Mouse (Mus musculus) left cerebral cortex, postnatal 4 days (tissue): ENCODE measurements around the gene Slfn9. TPM values are rescaled to one million over a fixed set of nuclear protein-coding genes. Genes with fewer than 3 reads are reported as not detected.

ENCODE experiments used
- microRNA-seq: library from miRNA; unstranded; fragments of <30 nt; microRNA quantifications from one replicate; pipeline ENCODE4 v1.2.0, GENCODE M21; 2022
- total RNA-seq, 2 experiments: library from RNA; stranded (reverse); gene quantifications; 2 replicates each; pipeline ENCODE4 v1.2.3; 2021

The Slfn9 gene
- total RNA-seq, 2 experiments from 2014 or later, result 1.2 to 1.8 TPM

Small RNAs within 50 kb of the gene (microRNA-seq; reads per million reads assigned to microRNA genes)
- gene Gm27598 (not detected), gene Mir7679 (not detected)

Other genes starting within 250 kb of the Slfn9 start
- under 1 TPM; 0.28 to 0.32 TPM for gene Cct6b, start 227.5 kb downstream of the Slfn9 start, total RNA-seq
- 10 to 100 TPM; 15.1 to 15.5 TPM for gene Zfp830, start 227.5 kb downstream of the Slfn9 start, total RNA-seq
- 10 to 100 TPM; 41.4 to 43.5 TPM for gene Lig3, start 210.7 kb downstream of the Slfn9 start, total RNA-seq
- gene Rffl, start 120.6 kb downstream of the Slfn9 start, total RNA-seq, result 1 to 10 TPM; 2.7 to 3.0 TPM
- gene Rad51d, start 101.2 kb downstream of the Slfn9 start, total RNA-seq, result 10 to 100 TPM; 12.1 to 12.5 TPM
- gene Fndc8, start 99.7 kb downstream of the Slfn9 start, total RNA-seq, result not detected
- gene Nle1, start 83.4 kb downstream of the Slfn9 start, total RNA-seq, result 10 to 100 TPM; 50.0 to 51.3 TPM
- gene Unc45b, start 81.3 kb downstream of the Slfn9 start, total RNA-seq, result 1 to 10 TPM; 4.2 to 4.8 TPM
- gene Slfn5, start 40.5 kb downstream of the Slfn9 start, total RNA-seq, result 1 to 10 TPM; 2.6 to 4.2 TPM
- under 1 TPM in 1 of 2 experiments, not detected in 1; 0.12 TPM for gene Slfn8, start 29.0 kb upstream of the Slfn9 start, total RNA-seq
- under 1 TPM; 0.42 to 0.68 TPM for gene Slfn2, start 73.3 kb upstream of the Slfn9 start, total RNA-seq
- not detected for gene Slfn1, start 125.0 kb upstream of the Slfn9 start, total RNA-seq
- under 1 TPM in 1 of 2 experiments, not detected in 1; 0.18 TPM for gene Slfn4, start 183.4 kb upstream of the Slfn9 start, total RNA-seq
- under 1 TPM; 0.26 to 0.50 TPM for gene Slfn3, start 199.5 kb upstream of the Slfn9 start, total RNA-seq